Mouse (Mus musculus) telencephalon, adult 2 months (tissue): ENCODE measurements around the gene Lrrc58.
A peak's percentile ranks its signal among the peaks of the same experiment; 100 is the strongest.

Experiments
- DNase-seq: peaks from one replicate; pipeline ENCODE4 v3.0.0-alpha.2; 2011; ENCODE audit warnings: low read depth, low spot score

The Lrrc58 gene

GRCm38 (mm10) chr16:37867791-37868505 lies at the start of gene Lrrc58:
Gene Lrrc58, plus strand, starts transcription at chr16:37868389.
- peak; percentile 56 for DNase-seq

DNA sequence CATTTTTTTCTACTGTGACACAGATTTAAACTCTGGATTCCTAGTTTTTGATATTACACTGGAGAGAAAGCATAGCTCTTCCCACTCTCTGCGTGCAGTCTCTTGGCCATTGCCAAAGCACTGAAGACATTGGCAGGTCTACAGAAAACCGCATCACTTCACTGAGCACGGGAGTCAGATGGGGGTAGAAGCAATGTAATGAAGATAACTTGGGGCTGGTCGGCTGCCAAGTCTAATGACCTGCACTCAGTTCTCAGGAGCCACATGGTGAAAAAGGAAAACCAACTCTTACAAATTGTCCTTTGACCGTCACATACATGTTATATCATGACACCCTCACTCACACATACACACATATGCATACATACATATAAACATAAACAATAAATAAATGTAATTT lies 44.2 kb upstream of the Lrrc58 start:
- no peak for DNase-seq

GRCm38 (mm10) chr16:37824778-37825505 lies 43.2 kb upstream of the Lrrc58 start:
- DNase-seq, result peak; percentile 49

DNA sequence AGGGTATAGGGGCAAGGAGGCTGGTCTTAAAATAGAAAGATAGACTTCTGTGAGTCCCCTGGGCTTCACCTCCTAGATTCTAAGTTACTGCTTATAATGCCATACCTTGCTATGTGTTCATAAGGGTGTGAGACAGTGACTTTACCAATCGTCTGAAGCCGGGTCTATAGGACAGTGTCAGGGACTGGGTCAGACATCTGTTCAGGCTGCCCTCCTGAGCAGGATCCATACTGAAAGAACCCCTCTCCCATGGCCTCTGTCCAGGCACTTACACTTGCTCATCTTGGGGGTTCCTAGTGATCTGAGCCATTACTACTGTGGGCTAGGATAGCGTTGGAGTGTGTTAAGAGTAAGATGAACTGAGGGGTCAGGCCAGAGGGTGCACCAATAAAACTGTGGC lies 41.9 kb upstream of the Lrrc58 start:
- no peak for DNase-seq

DNA sequence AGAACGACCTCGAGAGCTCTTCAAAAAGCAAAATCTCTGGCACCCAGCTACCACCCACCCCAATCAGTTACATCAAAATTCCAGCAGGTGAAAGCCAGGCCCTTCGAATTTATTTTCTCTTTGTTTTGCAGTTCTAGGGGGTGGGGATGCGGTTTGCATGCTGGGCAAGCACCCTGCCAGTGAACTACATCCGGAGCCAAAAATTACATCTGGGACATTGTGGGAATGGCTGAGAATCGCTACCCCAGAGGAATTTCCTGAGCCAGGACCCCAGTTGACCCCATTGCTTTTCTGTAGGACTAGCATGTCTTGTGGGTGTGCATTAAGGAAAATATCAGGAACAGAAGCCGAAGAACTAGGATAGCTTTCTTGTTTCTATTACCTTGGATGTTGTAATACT lies 37.1 kb upstream of the Lrrc58 start:
- DNase-seq, result no peak

- no peak for DNase-seq
Measured at GRCm38 (mm10) chr16:37837571-37837970, 30.6 kb upstream of the Lrrc58 start.

DNA sequence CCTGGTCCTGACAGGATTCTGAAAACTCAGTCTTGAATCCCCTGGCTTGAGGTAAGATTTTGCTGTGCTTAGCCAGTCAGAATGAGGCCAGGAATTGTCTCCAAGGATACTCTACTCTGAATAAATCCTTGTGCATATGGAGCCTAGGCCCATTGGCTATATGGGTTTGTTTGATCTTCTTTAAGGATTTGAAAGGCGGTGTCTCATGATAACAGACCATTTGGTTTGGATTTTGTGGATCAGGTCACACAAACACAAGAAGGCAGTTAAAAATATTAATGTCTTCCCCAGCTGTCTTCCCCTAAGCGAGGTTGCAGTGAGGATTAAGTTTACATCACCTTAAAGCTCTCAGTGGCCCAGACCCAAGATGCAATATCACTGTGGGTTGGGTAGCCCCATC lies 25.8 kb upstream of the Lrrc58 start:
- no peak for DNase-seq

GRCm38 (mm10) chr16:37843740-37844139 lies 24.4 kb upstream of the Lrrc58 start:
- DNase-seq, result no peak

- DNase-seq, result no peak
Measured at GRCm38 (mm10) chr16:37845202-37845925, 22.8 kb upstream of the Lrrc58 start.

DNA sequence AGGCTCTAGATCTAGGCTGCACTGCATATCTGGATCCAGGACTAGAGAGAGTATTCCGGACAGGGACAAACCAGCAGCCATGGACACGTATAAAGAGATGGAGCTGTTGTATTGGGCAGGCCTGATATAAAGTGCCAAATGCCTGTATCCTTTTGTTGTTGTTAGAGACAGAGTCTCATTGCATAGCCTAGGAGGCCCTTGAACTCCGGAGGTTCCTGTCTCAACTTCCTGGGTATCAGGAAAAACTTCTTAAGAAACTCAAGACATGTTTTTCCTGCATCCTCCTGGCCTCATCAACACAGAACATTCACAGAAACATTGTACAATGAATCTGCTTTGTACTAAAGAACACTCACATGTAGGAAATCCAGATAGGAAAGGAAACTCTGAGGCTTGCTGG lies 21.1 kb upstream of the Lrrc58 start:
- DNase-seq, result no peak

- DNase-seq, result no peak
Measured at GRCm38 (mm10) chr16:37851366-37851765, 16.8 kb upstream of the Lrrc58 start.

- DNase-seq, result no peak
Measured at GRCm38 (mm10) chr16:37853279-37853678, 14.9 kb upstream of the Lrrc58 start.

GRCm38 (mm10) chr16:37854054-37854453 lies 14.1 kb upstream of the Lrrc58 start:
- no peak for DNase-seq

DNA sequence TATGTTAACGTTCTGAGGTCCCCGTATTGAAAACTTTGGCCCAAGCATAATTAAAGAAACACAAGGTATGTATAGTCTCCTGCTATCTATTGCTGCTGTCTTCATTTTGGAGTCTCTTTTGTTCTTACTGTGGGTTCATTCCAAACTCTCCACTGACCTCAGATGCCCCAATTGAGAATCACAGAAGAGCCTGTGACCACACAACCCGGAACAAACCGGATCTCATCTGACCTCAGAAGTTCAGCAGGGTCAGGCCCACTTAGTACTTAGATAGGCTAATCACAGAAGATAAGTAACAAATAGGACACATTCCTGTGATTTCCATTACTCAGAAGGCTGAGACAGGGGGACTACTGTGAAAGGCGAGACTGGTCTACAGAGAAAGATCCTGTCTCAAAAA lies 13.6 kb upstream of the Lrrc58 start:
- no peak for DNase-seq

DNA sequence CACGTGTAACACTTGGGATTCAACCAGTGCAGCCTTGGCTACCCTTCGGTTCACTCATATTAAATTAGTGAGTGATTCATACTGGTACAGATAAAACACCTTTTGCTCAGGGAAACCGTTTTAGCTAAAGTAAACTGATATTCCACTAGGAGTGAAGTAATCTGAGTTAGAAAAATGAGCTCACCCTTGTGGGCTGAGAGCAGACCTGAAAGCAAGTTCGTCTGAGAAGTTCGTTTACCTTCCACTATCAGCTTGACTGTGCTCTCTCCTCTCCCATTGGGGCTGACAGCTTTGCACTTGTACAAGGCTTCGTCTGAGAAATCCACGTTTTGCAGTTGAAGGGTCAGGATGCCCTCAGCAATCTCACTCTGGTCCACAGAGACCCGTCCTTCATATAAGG lies 12.6 kb upstream of the Lrrc58 start:
- DNase-seq, result no peak

DNA sequence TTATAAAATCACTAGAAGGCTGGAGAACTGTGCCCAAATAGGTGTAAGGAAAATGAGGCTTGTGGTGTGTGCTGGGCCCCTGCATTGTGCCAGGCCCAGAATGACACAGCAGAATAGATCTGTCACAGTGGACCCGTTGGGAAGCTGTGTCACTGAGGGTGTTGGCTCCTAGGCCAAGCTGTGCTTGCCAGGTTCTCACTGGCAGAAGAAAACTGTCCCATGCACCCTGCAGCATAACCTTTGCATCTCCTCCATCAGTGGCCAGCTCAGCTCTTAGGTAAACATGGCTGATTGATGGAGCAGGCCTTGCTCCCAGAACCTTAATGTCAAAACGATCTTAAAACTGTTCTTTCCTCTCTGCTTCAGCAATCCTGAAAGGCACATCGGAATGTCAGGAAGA lies 11.9 kb upstream of the Lrrc58 start:
- no peak for DNase-seq

- no peak for DNase-seq
Measured at GRCm38 (mm10) chr16:37857495-37857894, 10.7 kb upstream of the Lrrc58 start.

- no peak for DNase-seq
Measured at GRCm38 (mm10) chr16:37860213-37860612, 8.0 kb upstream of the Lrrc58 start.

DNA sequence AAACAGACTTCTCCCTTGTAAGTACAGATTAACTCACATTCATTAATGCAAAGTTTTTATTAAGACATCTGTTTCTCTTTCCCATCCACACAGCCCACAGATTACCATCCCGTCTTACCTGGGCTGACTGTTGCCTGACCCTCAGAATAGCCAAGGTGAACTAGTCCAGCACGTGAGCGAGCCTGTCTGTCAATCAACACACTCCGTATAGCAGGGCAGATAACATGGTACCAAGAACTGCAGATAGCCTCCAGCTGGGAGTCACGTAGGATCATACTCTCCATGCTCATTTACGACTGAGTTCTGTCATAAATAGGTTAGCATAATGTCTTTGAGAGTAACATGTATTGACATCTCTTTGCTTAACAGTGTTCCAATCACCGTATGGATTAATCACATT lies 7.2 kb upstream of the Lrrc58 start, which contains the start of gene Gm36028:
Gene Gm36028 (minus strand): TSS at position 118 of the 400 bp plus-strand sequence.
- no peak for DNase-seq

- DNase-seq, result no peak
Measured at GRCm38 (mm10) chr16:37863876-37864275, 4.3 kb upstream of the Lrrc58 start.

DNA sequence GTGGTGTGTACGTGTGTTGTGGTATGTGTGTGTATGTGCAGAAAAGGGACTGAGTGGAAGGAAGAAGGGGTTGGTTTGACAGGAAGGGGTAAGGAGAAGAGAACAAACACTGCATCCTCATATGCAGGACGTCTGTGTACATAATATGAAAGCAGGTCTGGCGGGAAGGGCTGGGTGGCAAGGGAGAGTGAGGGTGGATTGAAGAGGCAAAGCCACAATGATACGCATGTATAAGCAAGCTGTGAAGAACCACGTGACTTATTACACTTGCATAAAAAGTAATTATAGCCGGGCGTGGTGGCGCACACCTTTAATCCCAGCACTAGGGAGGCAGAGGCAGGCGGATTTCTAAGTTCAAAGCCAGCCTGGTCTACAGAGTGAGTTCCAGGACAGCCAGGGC lies 2.3 kb upstream of the Lrrc58 start:
- no peak for DNase-seq
